Mouse (Mus musculus) embryonic facial prominence, embryonic 11.5 days (tissue): ENCODE measurements around the gene 2210011C24Rik. TPM values are rescaled to one million over a fixed set of nuclear protein-coding genes. Genes with fewer than 3 reads are reported as not detected.
A peak's percentile ranks its signal among the peaks of the same experiment; 100 is the strongest.
"Not testable (repeated sequence)": the region's sequence is repeated elsewhere in the genome, so short reads cannot be mapped to it uniquely, and the experiment has no call there.

ENCODE experiments used
- ATAC-seq: fragments of 200-750 bp; cut with Nextera tagmentation; replicated peaks from 2 replicates; pipeline ENCODE4 v1.8.0; 2017; ENCODE audit warnings: low read depth; ENCODE audit not compliant: insufficient number of reproducible peaks, low FRiP score, low TSS enrichment
- DNase-seq: peaks from one replicate; pipeline ENCODE4 v3.0.0-alpha.2; 2015; ENCODE audit warnings: low spot score
- H3K27ac ChIP-seq: fragments of 300-500 bp; sonication (generic); replicated peaks from 2 replicates; pipeline ENCODE4 v1.5.1; 2014; ENCODE audit warnings: mild to moderate bottlenecking, low read depth, low read length, control low read depth
- H3K27me3 ChIP-seq: fragments of 300-500 bp; sonication (generic); 2 replicates; pipeline ENCODE4 v1.6.1; 2014; ENCODE audit warnings: mild to moderate bottlenecking, low read length, moderate library complexity, mixed read lengths; ENCODE audit not compliant: control insufficient read depth, insufficient read depth
- H3K36me3 ChIP-seq: fragments of 300-500 bp; sonication (generic); replicated peaks from 2 replicates; pipeline ENCODE4 v1.6.1; 2014; ENCODE audit warnings: low read depth, mild to moderate bottlenecking, low read length, moderate library complexity, mixed read lengths; ENCODE audit not compliant: control insufficient read depth, insufficient read depth
- H3K4me1 ChIP-seq: fragments of 300-500 bp; sonication (generic); 2 replicates; pipeline ENCODE4 v1.6.1; 2014; ENCODE audit warnings: low read length, mixed read lengths; ENCODE audit not compliant: control insufficient read depth, insufficient read depth
- H3K4me2 ChIP-seq: fragments of 300-500 bp; sonication (generic); 2 replicates; pipeline ENCODE4 v1.6.1; 2014; ENCODE audit warnings: low read depth, mild to moderate bottlenecking, control low read depth, low read length, moderate library complexity
- H3K4me3 ChIP-seq: fragments of 300-500 bp; sonication (generic); 2 replicates; pipeline ENCODE4 v1.5.1; 2014; ENCODE audit warnings: low read depth, low read length, control low read depth
- H3K9ac ChIP-seq: fragments of 300-500 bp; sonication (generic); replicated peaks from 2 replicates; pipeline ENCODE4 v1.6.1; 2014; ENCODE audit warnings: mild to moderate bottlenecking, control low read depth, low read length
- H3K9me3 ChIP-seq: fragments of 300-500 bp; sonication (generic); replicated peaks from 2 replicates; pipeline ENCODE4 v1.6.1; 2016; ENCODE audit warnings: mild to moderate bottlenecking, low read length, inconsistent platforms, mixed read lengths; ENCODE audit not compliant: control insufficient read depth
- WGBS: fragments of 180-500 bp; shearing (Covaris S2); extraction: QIAGEN DNeasy Blood & Tissue Kit; methylation state at CpG from one replicate; pipeline ENCODE4 v1.1.7; 2014; 5-methylcytosine and 5-hydroxymethylcytosine counted together
- polyA plus RNA-seq: library from polyadenylated mRNA; unstranded; fragments of >200 nt; fragmentation: Nextera tagmentation; extraction: Ambion mirVana; gene quantifications from 2 replicates; pipeline ENCODE4 v1.2.1, GENCODE M21; 2014

The 2210011C24Rik gene
- polyA plus RNA-seq, 1 experiment from 2014 or later: not detected

- WGBS: 0% methylated on average over 38 of the region's 112 CpGs
- Histone ChIP-seq H3K4me3 (peak within 1 kb of the TSS; percentile 84), H3K4me2 (peak within 1 kb of the TSS; percentile 90), H3K27ac (peak within 1 kb of the TSS; percentile 97), H3K36me3 (no peaks in the 10 kb centered on the region; the same call in 1 of the 2 replicates), H3K27me3 (no peaks in the 10 kb centered on the region; the same call in 1 of the 2 replicates), H3K9me3 (no peaks in the 10 kb centered on the region), H3K9ac (peak within 1 kb of the TSS; percentile 91), H3K4me1 (peaks cover 6% of the 10 kb centered on the region)
- DNase-seq: peak; percentile 60
- ATAC-seq: no peak
These were observed 14.3 kb downstream of the 2210011C24Rik start, which contains the start of gene Samd1 for GRCm38 (mm10) chr8:83997511-83998141. Samd1 (plus strand) TSS chr8:83997672.

GRCm38 (mm10) chr8:83996567-83997505 lies 15.1 kb downstream of the 2210011C24Rik start:
- under 1% methylated on average over 50 of the region's 103 CpGs for WGBS
- peak overlapping the region; percentile 91 for H3K9ac ChIP-seq
- peak overlapping the region; percentile 90 for H3K4me2 ChIP-seq
- peak overlapping the region; percentile 97 for H3K27ac ChIP-seq
- H3K9me3 ChIP-seq: no peaks in the 10 kb centered on the region
- no peaks in the 10 kb centered on the region for H3K27me3 ChIP-seq
- DNase-seq (peak; percentile 90), ATAC-seq (peak; percentile 84)
- no peaks in the 10 kb centered on the region; the same call in 1 of the 2 replicates for H3K36me3 ChIP-seq
- H3K4me3 ChIP-seq: peak overlapping the region; percentile 84
- H3K4me1 ChIP-seq: peaks cover 6% of the 10 kb centered on the region

DNA sequence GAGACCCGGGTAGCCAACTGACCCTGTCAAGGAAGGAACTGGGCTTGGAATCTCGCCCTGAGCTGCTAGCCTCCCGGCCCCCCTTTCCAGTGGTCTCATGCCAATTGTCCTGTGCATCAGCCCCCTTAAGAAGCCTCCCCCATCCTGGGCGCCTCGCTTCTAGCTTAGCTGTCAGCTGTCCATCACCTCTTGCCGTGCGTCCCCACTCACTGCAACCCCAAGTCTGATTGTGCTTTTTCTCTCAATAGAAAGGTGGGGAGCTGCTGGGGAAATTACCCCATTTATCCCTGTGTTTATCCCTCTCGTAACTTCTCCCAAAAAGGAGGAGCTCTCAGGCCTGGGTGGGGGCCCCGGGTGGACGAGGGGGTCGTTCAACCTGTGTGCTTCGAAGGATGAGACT lies 16.0 kb downstream of the 2210011C24Rik start:
- Histone ChIP-seq H3K9ac (peak overlapping the region; percentile 91), H3K36me3 (peaks cover 3% of the 10 kb centered on the region), H3K4me1 (peaks cover 6% of the 10 kb centered on the region), H3K27me3 (no peaks in the 10 kb centered on the region), H3K27ac (peak overlapping the region; percentile 97; the same call in 1 of the 2 replicates), H3K4me2 (peak overlapping the region; percentile 90), H3K9me3 (no peaks in the 10 kb centered on the region), H3K4me3 (peak overlapping the region; percentile 84)
- ATAC-seq (no peak), DNase-seq (no peak)
- 11% methylated on average over 12 of the region's 12 CpGs for WGBS

DNA sequence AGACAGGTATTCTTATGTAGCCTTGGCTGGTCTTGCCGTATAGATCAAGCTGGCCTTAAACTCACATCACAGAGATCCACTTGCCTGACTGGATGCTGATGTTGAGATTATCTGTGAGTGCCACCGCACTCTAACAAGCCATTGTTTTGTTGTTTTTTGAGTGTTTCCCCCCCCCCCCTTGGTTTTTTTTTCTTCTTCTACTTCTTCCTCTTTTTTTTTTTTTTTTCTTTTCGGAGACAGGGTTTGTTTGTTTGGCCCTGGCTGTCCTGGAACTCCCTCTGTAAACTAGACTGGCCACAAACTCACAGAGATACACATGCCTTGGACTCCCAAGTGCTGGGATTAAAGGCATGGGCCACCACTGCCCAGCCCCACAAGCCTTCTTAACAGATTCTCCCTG lies 17.9 kb downstream of the 2210011C24Rik start:
- Histone ChIP-seq H3K4me1 (peaks cover 2% of the 10 kb centered on the region), H3K27ac (no peak overlapping the region), H3K9ac (no peak overlapping the region), H3K36me3 (peaks cover 3% of the 10 kb centered on the region), H3K9me3 (no peaks in the 10 kb centered on the region), H3K27me3 (no peaks in the 10 kb centered on the region), H3K4me2 (no peak overlapping the region), H3K4me3 (no peak overlapping the region)
- WGBS: 80% methylated on average over 3 of the region's 3 CpGs
- no peak for ATAC-seq
- DNase-seq: no peak

DNA sequence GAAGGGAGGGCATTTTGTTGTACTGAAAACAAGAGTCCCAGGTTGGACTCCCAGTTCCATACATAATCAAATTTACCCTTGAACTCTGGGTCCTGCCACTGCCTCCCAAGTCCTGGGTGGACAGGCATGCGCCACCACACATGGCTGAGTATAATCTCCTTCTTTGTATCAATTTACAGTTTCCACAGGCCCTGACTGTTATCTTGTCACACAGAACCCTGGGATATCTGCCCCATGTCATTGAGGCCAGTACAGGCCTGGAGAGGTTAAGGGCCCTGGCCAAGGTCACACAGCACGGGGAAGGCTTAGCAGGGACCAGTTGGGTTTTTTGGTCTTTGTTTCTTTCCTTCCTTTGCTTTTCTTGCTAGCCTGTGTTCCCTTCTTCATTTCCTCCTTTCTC lies 19.5 kb downstream of the 2210011C24Rik start:
- no peaks in the 10 kb centered on the region for H3K9me3 ChIP-seq
- no peaks in the 10 kb centered on the region for H3K27me3 ChIP-seq
- DNase-seq (no peak), ATAC-seq (no peak)
- no peak overlapping the region for H3K9ac ChIP-seq
- H3K36me3 ChIP-seq: peaks cover 3% of the 10 kb centered on the region
- H3K4me2 ChIP-seq: no peak overlapping the region
- H3K4me1 ChIP-seq: no peaks in the 10 kb centered on the region; the same call in 1 of the 2 replicates
- no peak overlapping the region for H3K4me3 ChIP-seq
- WGBS: 82% methylated on average over 2 of the region's 2 CpGs
- no peak overlapping the region for H3K27ac ChIP-seq

DNA sequence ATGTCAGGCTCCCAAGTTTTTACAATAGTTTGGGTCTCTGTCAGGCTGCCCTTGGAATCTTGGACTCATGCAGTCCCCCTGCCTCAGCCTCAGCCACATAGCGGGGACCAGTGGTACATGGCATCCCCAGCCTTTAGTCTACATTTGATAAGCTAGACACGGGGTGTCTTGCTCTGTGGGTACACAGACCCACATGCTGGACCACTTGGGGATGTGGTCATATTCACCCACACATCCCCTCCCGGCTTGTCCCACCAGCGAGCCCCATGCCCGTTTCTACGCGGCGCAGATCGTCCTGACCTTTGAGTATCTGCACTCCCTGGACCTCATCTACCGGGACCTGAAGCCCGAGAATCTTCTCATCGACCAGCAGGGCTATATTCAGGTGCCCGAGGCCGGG lies 21.8 kb downstream of the 2210011C24Rik start:
- no peak overlapping the region for H3K27ac ChIP-seq
- H3K36me3 ChIP-seq: peaks cover 13% of the 10 kb centered on the region
- 95% methylated on average over 14 of the region's 14 CpGs for WGBS
- DNase-seq (no peak), ATAC-seq (no peak)
- H3K27me3 ChIP-seq: no peaks in the 10 kb centered on the region
- H3K9ac ChIP-seq: no peak overlapping the region
- H3K4me3 ChIP-seq: no peak overlapping the region
- H3K4me2 ChIP-seq: no peak overlapping the region
- H3K4me1 ChIP-seq: no peaks in the 10 kb centered on the region
- H3K9me3 ChIP-seq: no peaks in the 10 kb centered on the region

DNA sequence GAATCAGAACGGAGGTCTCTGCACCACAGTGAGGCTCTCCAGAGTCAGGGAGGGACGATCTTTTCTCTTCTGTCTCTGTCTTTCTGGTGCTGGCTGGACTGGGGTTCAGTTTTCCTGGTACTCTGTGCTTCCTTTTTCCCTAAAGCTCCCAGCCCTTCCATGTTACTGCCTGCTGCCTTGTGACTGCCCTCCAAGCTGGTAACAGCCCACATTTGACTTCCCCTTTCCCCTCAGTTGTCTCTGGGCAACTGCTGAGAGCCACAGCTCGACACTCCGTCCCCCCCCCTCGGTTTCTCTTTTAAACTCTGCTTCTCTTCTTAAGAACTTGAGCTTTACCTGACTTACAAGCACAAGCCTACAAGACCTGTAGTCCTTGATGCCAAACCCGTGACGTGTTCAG lies 22.7 kb downstream of the 2210011C24Rik start:
- no peak overlapping the region for H3K9ac ChIP-seq
- no peak overlapping the region for H3K4me2 ChIP-seq
- DNase-seq: no peak
- no peaks in the 10 kb centered on the region for H3K9me3 ChIP-seq
- H3K36me3 ChIP-seq: peaks cover 13% of the 10 kb centered on the region
- ATAC-seq: no peak
- H3K27me3 ChIP-seq: no peaks in the 10 kb centered on the region
- no peak overlapping the region for H3K27ac ChIP-seq
- no peaks in the 10 kb centered on the region for H3K4me1 ChIP-seq
- H3K4me3 ChIP-seq: no peak overlapping the region
- WGBS: 90% methylated on average over 7 of the region's 7 CpGs

DNA sequence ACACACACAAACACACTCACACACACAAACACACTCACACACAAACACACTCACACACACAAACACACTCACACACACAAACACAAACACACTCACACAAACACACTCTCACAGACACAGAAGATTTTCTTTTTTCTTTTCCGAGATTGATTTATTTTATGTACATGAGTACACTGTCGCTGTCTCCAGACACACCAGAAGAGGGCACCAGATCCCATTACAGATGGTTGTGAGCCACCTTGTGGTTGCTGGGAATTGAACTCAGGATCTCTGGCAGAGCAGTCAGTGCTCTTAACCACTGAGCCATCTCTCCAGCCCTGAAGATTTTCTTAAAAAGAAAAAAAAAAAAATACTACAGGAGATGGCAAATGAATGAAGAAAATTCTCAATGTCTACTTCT lies 28.7 kb downstream of the 2210011C24Rik start:
- not testable (repeated sequence) for H3K27me3 ChIP-seq

More for the DNA sequence above, 28.7 kb downstream of the 2210011C24Rik start:
- H3K4me1 ChIP-seq, H3K9me3 ChIP-seq, H3K27ac ChIP-seq, H3K4me2 ChIP-seq, DNase-seq, H3K9ac ChIP-seq, ATAC-seq, H3K4me3 ChIP-seq: not testable (repeated sequence)
- peaks cover 15% of the 10 kb centered on the region for H3K36me3 ChIP-seq
- WGBS: 99% methylated on average over 2 of the region's 2 CpGs
